Mouse (Mus musculus): Measurements from ENCODE around the gene Psenen. TPM values are rescaled to one million over a fixed set of nuclear protein-coding genes. Genes with fewer than 3 reads are reported as not detected.

Gene Psenen
- polyA plus RNA-seq, 1 experiment from 2014 or later = 123 TPM

- ATAC-seq (replicated peaks; ENCODE audit: extremely low read depth, insufficient read depth, low FRiP score) = peak; percentile 28; the same call in 1 of the 2 replicates
- Histone ChIP-seq H3K4me3 (ENCODE audit: low read length) (no peak overlapping the region), H3K9ac (ENCODE audit: low read length) (peak overlapping the region; percentile 15; the same call in 1 of the 2 replicates), H3K4me1 (ENCODE audit: control insufficient read depth, insufficient read depth, low read length) (peaks cover 23% of the 10 kb centered on the region), H3K4me2 (ENCODE audit: low read depth, low read length) (no peak overlapping the region), H3K27me3 (ENCODE audit: control insufficient read depth, insufficient read depth, low read length) (no peaks in the 10 kb centered on the region), H3K27ac (ENCODE audit: low read length) (no peak overlapping the region), H3K9me3 (replicated peaks; ENCODE audit: control insufficient read depth, low read length) (no peaks in the 10 kb centered on the region), H3K36me3 (ENCODE audit: control insufficient read depth, insufficient read depth) (peaks cover 23% of the 10 kb centered on the region)
- WGBS = 34% methylated on average over 8 of the region's 8 CpGs
Observed at GRCm38 (mm10) chr7:30532931-30533330, 30.5 kb downstream of the Psenen start.

- peaks cover 23% of the 10 kb centered on the region for H3K4me1 ChIP-seq (ENCODE audit: control insufficient read depth, insufficient read depth, low read length)
- no peak overlapping the region for H3K4me2 ChIP-seq (ENCODE audit: low read depth, low read length)
- ATAC-seq (replicated peaks; ENCODE audit: extremely low read depth, insufficient read depth, low FRiP score) = no peak
- H3K9ac ChIP-seq (ENCODE audit: low read length) = no peak overlapping the region
- no peaks in the 10 kb centered on the region for H3K9me3 ChIP-seq (replicated peaks; ENCODE audit: control insufficient read depth, low read length)
- no peak overlapping the region for H3K4me3 ChIP-seq (ENCODE audit: low read length)
- 75% methylated on average over 9 of the region's 9 CpGs for WGBS
- H3K27ac ChIP-seq (ENCODE audit: low read length) = no peak overlapping the region
- no peaks in the 10 kb centered on the region for H3K27me3 ChIP-seq (ENCODE audit: control insufficient read depth, insufficient read depth, low read length)
- H3K36me3 ChIP-seq (ENCODE audit: control insufficient read depth, insufficient read depth) = peaks cover 26% of the 10 kb centered on the region
Observed at GRCm38 (mm10) chr7:30531291-30531815, 32.1 kb downstream of the Psenen start.

GRCm38 (mm10) chr7:30526981-30527380 is 36.4 kb downstream of the Psenen start:
- Histone ChIP-seq H3K9me3 (replicated peaks; ENCODE audit: control insufficient read depth, low read length) (no peaks in the 10 kb centered on the region), H3K27ac (ENCODE audit: low read length) (no peak overlapping the region), H3K27me3 (ENCODE audit: control insufficient read depth, insufficient read depth, low read length) (no peaks in the 10 kb centered on the region), H3K9ac (ENCODE audit: low read length) (no peak overlapping the region), H3K4me3 (ENCODE audit: low read length) (no peak overlapping the region), H3K36me3 (ENCODE audit: control insufficient read depth, insufficient read depth) (peaks cover 41% of the 10 kb centered on the region), H3K4me1 (ENCODE audit: control insufficient read depth, insufficient read depth, low read length) (no peaks in the 10 kb centered on the region), H3K4me2 (ENCODE audit: low read depth, low read length) (no peak overlapping the region)
- 82% methylated on average over 14 of the region's 14 CpGs for WGBS
- no peak for ATAC-seq (replicated peaks; ENCODE audit: extremely low read depth, insufficient read depth, low FRiP score)

- peaks cover 41% of the 10 kb centered on the region for H3K36me3 ChIP-seq (ENCODE audit: control insufficient read depth, insufficient read depth)
- H3K4me1 ChIP-seq (ENCODE audit: control insufficient read depth, insufficient read depth, low read length) = no peaks in the 10 kb centered on the region
- H3K4me3 ChIP-seq (ENCODE audit: low read length) = no peak overlapping the region
- H3K4me2 ChIP-seq (ENCODE audit: low read depth, low read length) = no peak overlapping the region
- ATAC-seq (replicated peaks; ENCODE audit: extremely low read depth, insufficient read depth, low FRiP score) = no peak
- H3K27me3 ChIP-seq (ENCODE audit: control insufficient read depth, insufficient read depth, low read length) = no peaks in the 10 kb centered on the region
- 34% methylated on average over 17 of the region's 17 CpGs for WGBS
- H3K27ac ChIP-seq (ENCODE audit: low read length) = no peak overlapping the region
- H3K9ac ChIP-seq (ENCODE audit: low read length) = no peak overlapping the region
- H3K9me3 ChIP-seq (replicated peaks; ENCODE audit: control insufficient read depth, low read length) = no peaks in the 10 kb centered on the region
Observed at GRCm38 (mm10) chr7:30526399-30526798, 37.0 kb downstream of the Psenen start.

GRCm38 (mm10) chr7:30525954-30526353 is 37.5 kb downstream of the Psenen start:
- no peak overlapping the region for H3K4me2 ChIP-seq (ENCODE audit: low read depth, low read length)
- H3K36me3 ChIP-seq (ENCODE audit: control insufficient read depth, insufficient read depth) = peaks cover 41% of the 10 kb centered on the region
- no peak overlapping the region for H3K27ac ChIP-seq (ENCODE audit: low read length)
- no peak overlapping the region for H3K9ac ChIP-seq (ENCODE audit: low read length)
- H3K27me3 ChIP-seq (ENCODE audit: control insufficient read depth, insufficient read depth, low read length) = no peaks in the 10 kb centered on the region
- no peak for ATAC-seq (replicated peaks; ENCODE audit: extremely low read depth, insufficient read depth, low FRiP score)
- H3K9me3 ChIP-seq (replicated peaks; ENCODE audit: control insufficient read depth, low read length) = no peaks in the 10 kb centered on the region
- no peak overlapping the region for H3K4me3 ChIP-seq (ENCODE audit: low read length)
- no peaks in the 10 kb centered on the region for H3K4me1 ChIP-seq (ENCODE audit: control insufficient read depth, insufficient read depth, low read length)
- 45% methylated on average over 10 of the region's 10 CpGs for whole genome bisulfite sequencing

GRCm38 (mm10) chr7:30524487-30524886 is 38.9 kb downstream of the Psenen start:
- H3K9ac ChIP-seq (ENCODE audit: low read length) = no peak overlapping the region
- no peak overlapping the region for H3K4me3 ChIP-seq (ENCODE audit: low read length)
- no peak overlapping the region for H3K4me2 ChIP-seq (ENCODE audit: low read depth, low read length)
- no peaks in the 10 kb centered on the region for H3K9me3 ChIP-seq (replicated peaks; ENCODE audit: control insufficient read depth, low read length)
- 87% methylated on average over 6 of the region's 6 CpGs for WGBS
- no peak overlapping the region for H3K27ac ChIP-seq (ENCODE audit: low read length)
- H3K4me1 ChIP-seq (ENCODE audit: control insufficient read depth, insufficient read depth, low read length) = no peaks in the 10 kb centered on the region
- H3K36me3 ChIP-seq (ENCODE audit: control insufficient read depth, insufficient read depth) = peaks cover 32% of the 10 kb centered on the region
- no peaks in the 10 kb centered on the region for H3K27me3 ChIP-seq (ENCODE audit: control insufficient read depth, insufficient read depth, low read length)
- ATAC-seq (replicated peaks; ENCODE audit: extremely low read depth, insufficient read depth, low FRiP score) = no peak

GRCm38 (mm10) chr7:30522871-30523270 is 40.6 kb downstream of the Psenen start:
- H3K27ac ChIP-seq (ENCODE audit: low read length) = no peak overlapping the region
- H3K9me3 ChIP-seq (replicated peaks; ENCODE audit: control insufficient read depth, low read length) = no peaks in the 10 kb centered on the region
- no peak overlapping the region for H3K9ac ChIP-seq (ENCODE audit: low read length)
- no peaks in the 10 kb centered on the region for H3K4me1 ChIP-seq (ENCODE audit: control insufficient read depth, insufficient read depth, low read length)
- no peak overlapping the region for H3K4me3 ChIP-seq (ENCODE audit: low read length)
- no peaks in the 10 kb centered on the region; the same call in 1 of the 2 replicates for H3K27me3 ChIP-seq (ENCODE audit: control insufficient read depth, insufficient read depth, low read length)
- ATAC-seq (replicated peaks; ENCODE audit: extremely low read depth, insufficient read depth, low FRiP score) = no peak
- 83% methylated on average over 10 of the region's 10 CpGs for WGBS
- H3K4me2 ChIP-seq (ENCODE audit: low read depth, low read length) = no peak overlapping the region
- H3K36me3 ChIP-seq (ENCODE audit: control insufficient read depth, insufficient read depth) = peaks cover 17% of the 10 kb centered on the region

GRCm38 (mm10) chr7:30520856-30521255 is 42.6 kb downstream of the Psenen start:
- Histone ChIP-seq H3K4me1 (ENCODE audit: control insufficient read depth, insufficient read depth, low read length) (no peaks in the 10 kb centered on the region), H3K4me3 (ENCODE audit: low read length) (no peak overlapping the region), H3K9me3 (replicated peaks; ENCODE audit: control insufficient read depth, low read length) (no peaks in the 10 kb centered on the region), H3K9ac (ENCODE audit: low read length) (no peak overlapping the region), H3K27ac (ENCODE audit: low read length) (no peak overlapping the region), H3K4me2 (ENCODE audit: low read depth, low read length) (no peak overlapping the region), H3K27me3 (ENCODE audit: control insufficient read depth, insufficient read depth, low read length) (no peaks in the 10 kb centered on the region; the same call in 1 of the 2 replicates), H3K36me3 (ENCODE audit: control insufficient read depth, insufficient read depth) (peaks cover 14% of the 10 kb centered on the region; the same call in 1 of the 2 replicates)
- 78% methylated on average over 5 of the region's 5 CpGs for WGBS
- no peak for ATAC-seq (replicated peaks; ENCODE audit: extremely low read depth, insufficient read depth, low FRiP score)

- ATAC-seq (replicated peaks; ENCODE audit: extremely low read depth, insufficient read depth, low FRiP score) = no peak
- H3K36me3 ChIP-seq (ENCODE audit: control insufficient read depth, insufficient read depth) = peaks cover 10% of the 10 kb centered on the region; the same call in 1 of the 2 replicates
- no peak overlapping the region for H3K9ac ChIP-seq (ENCODE audit: low read length)
- H3K4me3 ChIP-seq (ENCODE audit: low read length) = no peak overlapping the region
- H3K27ac ChIP-seq (ENCODE audit: low read length) = no peak overlapping the region
- H3K4me1 ChIP-seq (ENCODE audit: control insufficient read depth, insufficient read depth, low read length) = no peaks in the 10 kb centered on the region
- H3K4me2 ChIP-seq (ENCODE audit: low read depth, low read length) = no peak overlapping the region
- 72% methylated on average over 4 of the region's 4 CpGs for WGBS
- no peaks in the 10 kb centered on the region; the same call in 1 of the 2 replicates for H3K27me3 ChIP-seq (ENCODE audit: control insufficient read depth, insufficient read depth, low read length)
- no peaks in the 10 kb centered on the region for H3K9me3 ChIP-seq (replicated peaks; ENCODE audit: control insufficient read depth, low read length)
Observed at GRCm38 (mm10) chr7:30520396-30520795, 43.0 kb downstream of the Psenen start.
